Mouse (Mus musculus): ENCODE results near the gene Trmt10a. TPM values are rescaled to one million over a fixed set of nuclear protein-coding genes. Genes with fewer than 3 reads are reported as not detected.

Gene Trmt10a
- total and polyA plus RNA-seq, 2 experiments, result 1.0 to 3.8 TPM

GRCm38 (mm10) chr3:138148811-138149210 lies 5.6 kb downstream of the Trmt10a start:
- Histone ChIP-seq H3K9ac (ENCODE audit: low read depth, low read length) (no peak overlapping the region), H3K27ac (replicated peaks; ENCODE audit: insufficient read depth, low read depth, low read length) (no peak overlapping the region), H3K4me3 (ENCODE audit: insufficient read depth, low read depth, low read length) (no peak overlapping the region), H3K4me1 (ENCODE audit: control insufficient read depth, insufficient read depth, low read length) (no peaks in the 10 kb centered on the region), H3K36me3 (ENCODE audit: control insufficient read depth, insufficient read depth, low read length) (peaks cover 3% of the 10 kb centered on the region; the same call in 1 of the 2 replicates), H3K79me2 (ENCODE audit: control insufficient read depth, insufficient read depth, low read length) (no peaks in the 10 kb centered on the region), H3K27me3 (ENCODE audit: control insufficient read depth, insufficient read depth, low read length) (no peaks in the 10 kb centered on the region)
- 97% methylated on average over 2 of the region's 2 CpGs for WGBS
- TF ChIP-seq CTCF (IDR thresholded peaks at IDR 0.05; ENCODE audit: low read depth, low read length), result no peak
- no peak for TF ChIP-seq POLR2A (IDR thresholded peaks at IDR 0.05; ENCODE audit: extremely low read depth, insufficient read depth, low read length)
- no peak for DNase-seq (ENCODE audit: extremely low read depth, low read depth, low spot score)

DNA sequence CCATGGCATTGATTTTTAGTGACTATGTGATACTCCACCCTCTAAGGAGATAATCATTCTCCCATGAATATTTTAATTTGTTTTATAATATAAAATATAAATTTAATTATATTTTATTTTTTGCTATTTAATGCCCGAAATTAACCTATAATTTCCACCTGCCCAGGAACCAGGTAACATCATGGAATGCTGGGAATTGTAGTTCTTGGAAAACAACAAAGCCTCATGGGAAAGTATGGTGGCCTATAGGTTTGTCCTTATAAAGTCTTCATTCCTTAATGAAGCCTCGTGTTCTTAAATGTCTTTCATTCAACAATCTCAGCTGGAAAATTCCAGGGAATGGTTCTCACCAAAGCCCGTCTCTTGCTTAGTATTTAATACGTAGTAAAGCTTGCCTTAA lies 11.8 kb downstream of the Trmt10a start:
- Histone ChIP-seq H3K4me3 (ENCODE audit: insufficient read depth, low read depth, low read length) (no peak overlapping the region), H3K27me3 (ENCODE audit: control insufficient read depth, insufficient read depth, low read length) (no peaks in the 10 kb centered on the region), H3K36me3 (ENCODE audit: control insufficient read depth, insufficient read depth, low read length) (peaks cover 7% of the 10 kb centered on the region; the same call in 1 of the 2 replicates), H3K79me2 (ENCODE audit: control insufficient read depth, insufficient read depth, low read length) (no peaks in the 10 kb centered on the region), H3K9ac (ENCODE audit: low read depth, low read length) (no peak overlapping the region), H3K4me1 (ENCODE audit: control insufficient read depth, insufficient read depth, low read length) (no peaks in the 10 kb centered on the region), H3K27ac (replicated peaks; ENCODE audit: insufficient read depth, low read depth, low read length) (no peak overlapping the region)
- DNase-seq (ENCODE audit: extremely low read depth, low read depth, low spot score), result no peak
- WGBS, result 91% methylated on average over 4 of the region's 4 CpGs
- TF ChIP-seq POLR2A (IDR thresholded peaks at IDR 0.05; ENCODE audit: extremely low read depth, insufficient read depth, low read length), result no peak
- no peak for TF ChIP-seq CTCF (IDR thresholded peaks at IDR 0.05; ENCODE audit: low read depth, low read length)

- no peak overlapping the region for H3K9ac ChIP-seq (ENCODE audit: low read depth, low read length)
- H3K36me3 ChIP-seq (ENCODE audit: control insufficient read depth, insufficient read depth, low read length), result peaks cover 7% of the 10 kb centered on the region; the same call in 1 of the 2 replicates
- H3K4me1 ChIP-seq (ENCODE audit: control insufficient read depth, insufficient read depth, low read length), result no peaks in the 10 kb centered on the region
- WGBS, result 86% methylated on average over 10 of the region's 10 CpGs
- DNase-seq (ENCODE audit: extremely low read depth, low read depth, low spot score), result no peak
- no peaks in the 10 kb centered on the region for H3K79me2 ChIP-seq (ENCODE audit: control insufficient read depth, insufficient read depth, low read length)
- no peaks in the 10 kb centered on the region for H3K27me3 ChIP-seq (ENCODE audit: control insufficient read depth, insufficient read depth, low read length)
- H3K4me3 ChIP-seq (ENCODE audit: insufficient read depth, low read depth, low read length), result no peak overlapping the region
- no peak overlapping the region for H3K27ac ChIP-seq (replicated peaks; ENCODE audit: insufficient read depth, low read depth, low read length)
- TF ChIP-seq POLR2A (IDR thresholded peaks at IDR 0.05; ENCODE audit: extremely low read depth, insufficient read depth, low read length) (no peak), CTCF (IDR thresholded peaks at IDR 0.05; ENCODE audit: low read depth, low read length) (no peak)
Measured at GRCm38 (mm10) chr3:138156651-138157050, 13.4 kb downstream of the Trmt10a start.

- 88% methylated on average over 10 of the region's 10 CpGs for WGBS
- Histone ChIP-seq H3K4me3 (ENCODE audit: insufficient read depth, low read depth, low read length) (no peak overlapping the region), H3K27ac (replicated peaks; ENCODE audit: insufficient read depth, low read depth, low read length) (no peak overlapping the region), H3K79me2 (ENCODE audit: control insufficient read depth, insufficient read depth, low read length) (no peaks in the 10 kb centered on the region), H3K9ac (ENCODE audit: low read depth, low read length) (no peak overlapping the region), H3K4me1 (ENCODE audit: control insufficient read depth, insufficient read depth, low read length) (no peaks in the 10 kb centered on the region), H3K27me3 (ENCODE audit: control insufficient read depth, insufficient read depth, low read length) (no peaks in the 10 kb centered on the region), H3K36me3 (ENCODE audit: control insufficient read depth, insufficient read depth, low read length) (0 out of 2 replicates have a peak, but pooled peaks cover 2% of the 10 kb centered on the region)
- no peak for DNase-seq (ENCODE audit: extremely low read depth, low read depth, low spot score)
- no peak for TF ChIP-seq POLR2A (IDR thresholded peaks at IDR 0.05; ENCODE audit: extremely low read depth, insufficient read depth, low read length)
- TF ChIP-seq CTCF (IDR thresholded peaks at IDR 0.05; ENCODE audit: low read depth, low read length), result no peak
Measured at GRCm38 (mm10) chr3:138161623-138162022, 18.4 kb downstream of the Trmt10a start.

DNA sequence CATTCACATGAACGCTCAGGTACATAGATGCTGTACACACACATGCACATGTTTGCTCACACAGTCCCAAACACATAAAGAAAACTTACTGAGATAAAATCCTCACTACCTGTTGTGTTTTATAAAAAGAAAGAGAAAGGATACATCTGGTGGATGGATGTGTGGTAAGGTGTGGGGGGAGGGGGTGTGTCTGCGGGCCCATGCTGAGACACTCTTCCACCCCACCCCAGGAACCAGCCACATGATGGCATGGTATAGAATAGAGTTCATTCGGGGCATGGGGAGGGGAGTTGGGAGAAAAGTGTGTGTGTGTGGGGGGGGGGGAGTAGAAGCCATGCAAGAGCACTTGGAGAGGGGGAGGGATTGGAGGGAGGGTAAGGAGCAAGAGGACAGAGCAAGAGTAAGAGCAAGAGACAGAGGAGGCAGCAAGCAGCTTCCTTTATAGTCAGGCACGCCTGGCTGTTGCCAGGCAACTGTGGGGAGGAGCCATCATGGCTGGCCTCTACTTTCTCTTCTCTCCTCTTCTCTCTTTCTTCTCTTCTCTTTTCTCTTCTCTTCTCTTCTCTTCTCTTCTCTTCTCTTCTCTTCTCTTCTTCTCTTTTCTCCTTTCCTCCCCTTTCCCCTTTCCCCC lies 19.4 kb downstream of the Trmt10a start:
- H3K36me3 ChIP-seq (ENCODE audit: control insufficient read depth, insufficient read depth, low read length), result no peaks in the 10 kb centered on the region
- H3K27me3 ChIP-seq (ENCODE audit: control insufficient read depth, insufficient read depth, low read length), result no peaks in the 10 kb centered on the region
- H3K9ac ChIP-seq (ENCODE audit: low read depth, low read length), result no peak overlapping the region
- 73% methylated on average over 4 of the region's 4 CpGs for WGBS
- no peak for DNase-seq (ENCODE audit: extremely low read depth, low read depth, low spot score)
- TF ChIP-seq POLR2A (IDR thresholded peaks at IDR 0.05; ENCODE audit: extremely low read depth, insufficient read depth, low read length), result no peak
- H3K4me1 ChIP-seq (ENCODE audit: control insufficient read depth, insufficient read depth, low read length), result no peaks in the 10 kb centered on the region
- H3K79me2 ChIP-seq (ENCODE audit: control insufficient read depth, insufficient read depth, low read length), result no peaks in the 10 kb centered on the region
- H3K4me3 ChIP-seq (ENCODE audit: insufficient read depth, low read depth, low read length), result no peak overlapping the region
- H3K27ac ChIP-seq (replicated peaks; ENCODE audit: insufficient read depth, low read depth, low read length), result no peak overlapping the region

- Histone ChIP-seq H3K27ac (replicated peaks; ENCODE audit: insufficient read depth, low read depth, low read length) (no peak overlapping the region), H3K79me2 (ENCODE audit: control insufficient read depth, insufficient read depth, low read length) (no peaks in the 10 kb centered on the region), H3K27me3 (ENCODE audit: control insufficient read depth, insufficient read depth, low read length) (no peaks in the 10 kb centered on the region), H3K36me3 (ENCODE audit: control insufficient read depth, insufficient read depth, low read length) (no peaks in the 10 kb centered on the region), H3K9ac (ENCODE audit: low read depth, low read length) (no peak overlapping the region), H3K4me1 (ENCODE audit: control insufficient read depth, insufficient read depth, low read length) (no peaks in the 10 kb centered on the region), H3K4me3 (ENCODE audit: insufficient read depth, low read depth, low read length) (no peak overlapping the region)
- no peak for TF ChIP-seq CTCF (IDR thresholded peaks at IDR 0.05; ENCODE audit: low read depth, low read length)
- TF ChIP-seq POLR2A (IDR thresholded peaks at IDR 0.05; ENCODE audit: extremely low read depth, insufficient read depth, low read length), result no peak
- no peak for DNase-seq (ENCODE audit: extremely low read depth, low read depth, low spot score)
- 81% methylated on average over 10 of the region's 10 CpGs for WGBS
Measured at GRCm38 (mm10) chr3:138173291-138173690, 30.0 kb downstream of the Trmt10a start.

Data from liver, adult 2 months (tissue).